Mouse (Mus musculus) CH12.LX (cell line): ENCODE data around the gene Cep350.

Experiments
- KAT2A ChIP-seq: IDR thresholded peaks from 2 replicates; pipeline ENCODE4 v1.6.1; 2012; ENCODE audit warnings: low read length, improper control_type of control experiment, inconsistent platforms; ENCODE audit not compliant: insufficient replicate concordance
- POLR2A ChIP-seq: IDR thresholded peaks from 2 replicates; pipeline ENCODE4 v1.6.1; 2011; ENCODE audit warnings: low read depth, mild to moderate bottlenecking, improper control_type of control experiment, low read length

GRCm38 (mm10) chr1:155937416-155937815 is 35.6 kb downstream of the Cep350 start:
- no peak for TF ChIP-seq KAT2A
- no peak for TF ChIP-seq POLR2A
